Mouse (Mus musculus) hindbrain, embryonic 12.5 days (tissue): ENCODE measurements around the gene Proser1. TPM values are rescaled to one million over a fixed set of nuclear protein-coding genes. Genes with fewer than 3 reads are reported as not detected.

ENCODE experiments used
- ATAC-seq: fragments of 200-750 bp; cut with Nextera tagmentation; 2 replicates; pipeline ENCODE4 v1.8.0; 2017; ENCODE audit warnings: moderate TSS enrichment; ENCODE audit not compliant: low FRiP score
- H3K27ac ChIP-seq: fragments of 300-500 bp; sonication (generic); 2 replicates; pipeline ENCODE4 v1.5.1; 2016; ENCODE audit warnings: mild to moderate bottlenecking
- H3K27me3 ChIP-seq: fragments of 300-500 bp; sonication (generic); 2 replicates; pipeline ENCODE4 v1.6.1; 2016; ENCODE audit warnings: mild to moderate bottlenecking
- H3K36me3 ChIP-seq: fragments of 300-500 bp; sonication (generic); 2 replicates; pipeline ENCODE4 v1.6.1; 2016; ENCODE audit warnings: mild to moderate bottlenecking
- H3K4me1 ChIP-seq: fragments of 300-500 bp; sonication (generic); 2 replicates; pipeline ENCODE4 v1.6.1; 2016
- H3K4me2 ChIP-seq: fragments of 300-500 bp; sonication (generic); replicated peaks from 2 replicates; pipeline ENCODE4 v1.6.1; 2016; ENCODE audit warnings: mild to moderate bottlenecking
- H3K4me3 ChIP-seq: fragments of 300-500 bp; sonication (generic); 2 replicates; pipeline ENCODE4 v1.5.1; 2016; ENCODE audit warnings: mild to moderate bottlenecking
- H3K9ac ChIP-seq: fragments of 300-500 bp; sonication (generic); 2 replicates; pipeline ENCODE4 v1.6.1; 2016; ENCODE audit warnings: mild to moderate bottlenecking, moderate library complexity
- H3K9me3 ChIP-seq: fragments of 300-500 bp; sonication (generic); replicated peaks from 2 replicates; pipeline ENCODE4 v1.6.1; 2016; ENCODE audit warnings: mild to moderate bottlenecking
- WGBS: fragments of 180-500 bp; shearing (Covaris S2); methylation state at CpG from one replicate; pipeline ENCODE4 v1.1.7; 2016; 5-methylcytosine and 5-hydroxymethylcytosine counted together
- polyA plus RNA-seq: library from polyadenylated mRNA; unstranded; fragments of >200 nt; fragmentation: Nextera tagmentation; extraction: Ambion mirVana; gene quantifications from 2 replicates; pipeline ENCODE4 v1.2.1, GENCODE M21; 2016

Proser1 gene
- polyA plus RNA-seq, 1 experiment from 2014 or later: 28.0 TPM

GRCm38 (mm10) chr3:53467356-53467755 is 3.9 kb downstream of the Proser1 start:
- ATAC-seq: no peak
- Histone ChIP-seq H3K9ac (no peak overlapping the region), H3K27me3 (no peaks in the 10 kb centered on the region), H3K4me3 (no peak overlapping the region), H3K27ac (no peak overlapping the region), H3K4me1 (peaks cover 29% of the 10 kb centered on the region), H3K36me3 (peaks cover 16% of the 10 kb centered on the region), H3K9me3 (no peaks in the 10 kb centered on the region), H3K4me2 (no peak overlapping the region)
- WGBS: 86% methylated on average over 4 of the region's 5 CpGs

GRCm38 (mm10) chr3:53469650-53470049 is 6.2 kb downstream of the Proser1 start:
- peaks cover 39% of the 10 kb centered on the region for H3K36me3 ChIP-seq
- no peak overlapping the region for H3K4me2 ChIP-seq
- 93% methylated on average over 5 of the region's 5 CpGs for WGBS
- peaks cover 26% of the 10 kb centered on the region for H3K4me1 ChIP-seq
- no peaks in the 10 kb centered on the region for H3K27me3 ChIP-seq
- H3K27ac ChIP-seq: no peak overlapping the region
- no peak overlapping the region for H3K9ac ChIP-seq
- no peak for ATAC-seq
- no peaks in the 10 kb centered on the region for H3K9me3 ChIP-seq
- no peak overlapping the region for H3K4me3 ChIP-seq

- Histone ChIP-seq H3K4me3 (no peak overlapping the region), H3K9ac (no peak overlapping the region), H3K36me3 (peaks cover 60% of the 10 kb centered on the region), H3K27me3 (no peaks in the 10 kb centered on the region), H3K4me1 (peaks cover 5% of the 10 kb centered on the region; the same call in 1 of the 2 replicates), H3K4me2 (no peak overlapping the region), H3K27ac (no peak overlapping the region), H3K9me3 (no peaks in the 10 kb centered on the region)
- WGBS: 96% methylated on average over 5 of the region's 5 CpGs
- no peak for ATAC-seq
Observed at GRCm38 (mm10) chr3:53472061-53472460, 8.6 kb downstream of the Proser1 start.

GRCm38 (mm10) chr3:53474179-53474578 is 10.7 kb downstream of the Proser1 start:
- no peak overlapping the region for H3K4me3 ChIP-seq
- no peak overlapping the region for H3K9ac ChIP-seq
- peaks cover 81% of the 10 kb centered on the region for H3K36me3 ChIP-seq
- no peak overlapping the region for H3K27ac ChIP-seq
- no peaks in the 10 kb centered on the region for H3K9me3 ChIP-seq
- no peaks in the 10 kb centered on the region for H3K27me3 ChIP-seq
- no peaks in the 10 kb centered on the region for H3K4me1 ChIP-seq
- H3K4me2 ChIP-seq: no peak overlapping the region
- 82% methylated on average over 4 of the region's 4 CpGs for WGBS
- no peak for ATAC-seq

GRCm38 (mm10) chr3:53475889-53476288 is 12.4 kb downstream of the Proser1 start:
- H3K36me3 ChIP-seq: peaks cover 94% of the 10 kb centered on the region
- no peak overlapping the region for H3K4me3 ChIP-seq
- no peak overlapping the region for H3K9ac ChIP-seq
- H3K4me2 ChIP-seq: no peak overlapping the region
- no peak overlapping the region for H3K27ac ChIP-seq
- H3K27me3 ChIP-seq: no peaks in the 10 kb centered on the region
- WGBS: 75% methylated on average over 6 of the region's 6 CpGs
- ATAC-seq: no peak; the same call in 1 of the 2 replicates
- no peaks in the 10 kb centered on the region for H3K4me1 ChIP-seq
- H3K9me3 ChIP-seq: no peaks in the 10 kb centered on the region

GRCm38 (mm10) chr3:53477468-53477867 is 14.0 kb downstream of the Proser1 start:
- Histone ChIP-seq H3K9ac (no peak overlapping the region), H3K4me1 (no peaks in the 10 kb centered on the region), H3K4me3 (no peak overlapping the region), H3K27ac (no peak overlapping the region), H3K36me3 (peaks cover 92% of the 10 kb centered on the region), H3K4me2 (no peak overlapping the region), H3K27me3 (no peaks in the 10 kb centered on the region), H3K9me3 (no peaks in the 10 kb centered on the region)
- no peak for ATAC-seq
- 92% methylated on average over 17 of the region's 17 CpGs for WGBS

GRCm38 (mm10) chr3:53478419-53479046 is 15.1 kb downstream of the Proser1 start:
- Histone ChIP-seq H3K36me3 (peaks cover 84% of the 10 kb centered on the region), H3K27ac (no peak overlapping the region), H3K9ac (no peak overlapping the region), H3K4me3 (no peak overlapping the region), H3K4me2 (no peak overlapping the region), H3K9me3 (no peaks in the 10 kb centered on the region), H3K27me3 (no peaks in the 10 kb centered on the region), H3K4me1 (no peaks in the 10 kb centered on the region)
- WGBS: 94% methylated on average over 30 of the region's 30 CpGs
- ATAC-seq: no peak; the same call in 1 of the 2 replicates

- no peak overlapping the region for H3K4me3 ChIP-seq
- no peaks in the 10 kb centered on the region for H3K9me3 ChIP-seq
- peaks cover 37% of the 10 kb centered on the region for H3K36me3 ChIP-seq
- 85% methylated on average over 8 of the region's 8 CpGs for WGBS
- H3K27me3 ChIP-seq: no peaks in the 10 kb centered on the region
- H3K4me1 ChIP-seq: 0 out of 2 replicates have a peak, but pooled peaks cover 2% of the 10 kb centered on the region
- H3K4me2 ChIP-seq: no peak overlapping the region
- H3K9ac ChIP-seq: no peak overlapping the region
- ATAC-seq: no peak
- H3K27ac ChIP-seq: no peak overlapping the region
Observed at GRCm38 (mm10) chr3:53483414-53484059, 20.1 kb downstream of the Proser1 start.

GRCm38 (mm10) chr3:53486561-53486960 is 23.1 kb downstream of the Proser1 start:
- Histone ChIP-seq H3K9me3 (no peaks in the 10 kb centered on the region), H3K36me3 (peaks cover 11% of the 10 kb centered on the region), H3K4me3 (no peak overlapping the region), H3K9ac (no peak overlapping the region), H3K4me2 (no peak overlapping the region), H3K4me1 (0 out of 2 replicates have a peak, but pooled peaks cover 2% of the 10 kb centered on the region), H3K27me3 (no peaks in the 10 kb centered on the region), H3K27ac (no peak overlapping the region)
- no peak for ATAC-seq
- 77% methylated on average over 10 of the region's 10 CpGs for WGBS

GRCm38 (mm10) chr3:53486996-53487576 is 23.6 kb downstream of the Proser1 start:
- Histone ChIP-seq H3K4me3 (no peak overlapping the region), H3K27ac (no peak overlapping the region), H3K27me3 (no peaks in the 10 kb centered on the region), H3K4me2 (no peak overlapping the region), H3K4me1 (0 out of 2 replicates have a peak, but pooled peaks cover 2% of the 10 kb centered on the region), H3K9me3 (no peaks in the 10 kb centered on the region), H3K9ac (no peak overlapping the region), H3K36me3 (peaks cover 7% of the 10 kb centered on the region)
- 79% methylated on average over 9 of the region's 9 CpGs for WGBS
- no peak for ATAC-seq

- Histone ChIP-seq H3K9me3 (no peaks in the 10 kb centered on the region), H3K9ac (no peak within 1 kb of the TSS), H3K4me3 (no peak within 1 kb of the TSS), H3K27ac (no peak within 1 kb of the TSS), H3K4me2 (no peak within 1 kb of the TSS), H3K4me1 (0 out of 2 replicates have a peak, but pooled peaks cover 2% of the 10 kb centered on the region), H3K36me3 (no peaks in the 10 kb centered on the region), H3K27me3 (no peaks in the 10 kb centered on the region)
- WGBS: 78% methylated on average over 6 of the region's 6 CpGs
- ATAC-seq: no peak
Observed at GRCm38 (mm10) chr3:53488353-53488752, 24.9 kb downstream of the Proser1 start, which contains the start of gene Stoml3. TSS of gene Stoml3 (plus strand) at chr3:53488653.

- ATAC-seq: no peak
- H3K9me3 ChIP-seq: no peaks in the 10 kb centered on the region
Observed at GRCm38 (mm10) chr3:53498351-53498905, 35.0 kb downstream of the Proser1 start.

More at GRCm38 (mm10) chr3:53498351-53498905, 35.0 kb downstream of the Proser1 start:
- Histone ChIP-seq H3K36me3 (no peaks in the 10 kb centered on the region), H3K4me1 (no peaks in the 10 kb centered on the region), H3K4me2 (no peak overlapping the region), H3K9ac (no peak overlapping the region), H3K4me3 (no peak overlapping the region), H3K27me3 (no peaks in the 10 kb centered on the region), H3K27ac (no peak overlapping the region)
- 88% methylated on average over 6 of the region's 6 CpGs for WGBS
